Mouse (Mus musculus) brain, embryonic 14.5 days (tissue): ENCODE measurements around the gene Suds3.
A peak's percentile ranks its signal among the peaks of the same experiment; 100 is the strongest.

Experiments used
- CTCF ChIP-seq: fragments of 200-500 bp; IDR thresholded peaks from 2 replicates; pipeline ENCODE4 v1.5.1; 2012; ENCODE audit warnings: inconsistent platforms, mild to moderate bottlenecking, moderate library complexity, borderline replicate concordance; ENCODE audit not compliant: insufficient read depth, insufficient read length; ENCODE audit errors: extremely low read depth
- POLR2A ChIP-seq: fragments of 200-500 bp; IDR thresholded peaks from 2 replicates; pipeline ENCODE4 v1.6.1; 2012; ENCODE audit warnings: mild to moderate bottlenecking, inconsistent platforms, borderline replicate concordance; ENCODE audit not compliant: poor library complexity, insufficient read depth, insufficient read length, severe bottlenecking; ENCODE audit errors: extremely low read depth

DNA sequence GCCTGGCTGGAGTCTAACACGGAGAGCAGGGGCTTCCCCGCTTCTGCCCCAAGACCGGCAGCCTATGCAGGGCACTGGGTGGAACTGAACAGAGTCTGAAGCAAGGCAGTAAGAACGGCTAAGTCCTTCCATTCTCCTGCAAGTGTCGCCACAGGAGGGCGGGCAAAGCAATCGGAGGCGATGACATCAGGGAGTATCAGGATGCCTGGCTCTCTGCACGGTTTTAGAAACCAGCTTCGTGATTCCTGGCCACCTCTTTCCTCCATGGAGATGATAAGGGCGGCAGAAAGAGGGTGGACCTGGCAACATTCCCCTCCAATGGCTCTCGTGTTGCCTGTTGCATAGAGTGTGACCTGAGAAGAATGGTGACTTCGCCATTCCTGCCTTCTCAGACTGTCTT lies 28.2 kb downstream of the Suds3 start:
- peak; percentile 17; the same call in 1 of the 2 replicates for TF ChIP-seq CTCF
- TF ChIP-seq POLR2A, result no peak
